Mouse (Mus musculus) thymus, adult 2 months (tissue): ENCODE results near the gene Parvg.

Source experiments
- CTCF ChIP-seq: fragments of 200-500 bp; IDR thresholded peaks from 2 replicates; pipeline ENCODE4 v1.5.1; 2012; ENCODE audit warnings: mild to moderate bottlenecking, control low read depth, low read length, moderate library complexity, borderline replicate concordance; ENCODE audit not compliant: control insufficient read depth, poor library complexity, insufficient read depth; ENCODE audit errors: extremely low read depth
- POLR2A ChIP-seq: fragments of 200-500 bp; IDR thresholded peaks from 2 replicates; pipeline ENCODE4 v1.6.1; 2012; ENCODE audit warnings: mild to moderate bottlenecking, low read length, control low read depth, moderate library complexity; ENCODE audit not compliant: control insufficient read depth, poor library complexity, insufficient read depth; ENCODE audit errors: extremely low read depth

DNA sequence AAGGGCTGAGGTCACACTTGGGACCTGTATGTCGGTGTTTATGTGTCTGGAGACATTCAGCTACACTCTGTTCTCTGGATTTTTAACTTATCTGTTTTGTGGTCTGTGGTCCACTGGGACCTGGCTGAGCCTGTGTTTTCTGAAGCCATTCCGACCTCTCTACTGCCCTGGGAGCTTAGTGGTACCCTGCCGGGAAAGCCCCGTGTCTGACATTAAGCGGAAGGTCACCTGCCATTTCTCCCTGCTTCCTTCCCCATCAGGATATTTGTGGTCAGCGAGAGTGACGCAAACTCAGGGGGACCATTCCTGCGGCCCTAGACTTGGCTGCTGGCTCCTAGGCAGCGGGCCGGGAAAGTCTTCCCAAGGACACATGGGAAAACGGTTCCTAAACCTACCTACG is 30.2 kb upstream of the Parvg start:
- TF ChIP-seq CTCF (no peak), POLR2A (no peak)
